Mouse (Mus musculus): ENCODE measurements around the gene Olfr372.
A peak's percentile ranks its signal among the peaks of the same experiment; 100 is the strongest.
"Not testable (repeated sequence)": the region's sequence is repeated elsewhere in the genome, so short reads cannot be mapped to it uniquely, and the experiment has no call there.

The Olfr372 gene

GRCm38 (mm10) chr8:72040918-72041317, at the start of gene Olfr372:
Gene Olfr372 (plus strand): TSS chr8:72041218.
- not testable (repeated sequence) for DNase-seq (ENCODE audit: low spot score in 2 of 2)

DNA sequence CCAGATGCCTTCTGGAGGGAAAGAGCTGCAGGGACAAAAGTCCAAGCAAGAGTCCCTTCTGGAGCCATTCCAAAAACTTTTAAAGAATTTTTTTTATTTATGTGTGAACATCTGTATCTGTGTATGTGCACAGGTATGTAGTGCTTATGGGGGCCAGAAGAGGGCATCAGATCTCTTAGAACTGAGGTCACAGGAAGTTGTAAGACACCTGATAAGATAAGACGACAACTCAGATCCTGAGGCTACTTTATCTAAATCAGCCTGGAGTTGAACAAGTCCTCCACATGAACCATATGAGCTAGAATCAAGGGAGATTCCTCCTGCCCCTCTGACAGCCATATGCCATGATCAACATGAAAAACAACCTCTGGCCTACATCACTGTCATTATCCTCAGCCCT, 41.6 kb upstream of the Olfr372 start:
- DNase-seq (ENCODE audit: low spot score in 2 of 2), result no peak

DNA sequence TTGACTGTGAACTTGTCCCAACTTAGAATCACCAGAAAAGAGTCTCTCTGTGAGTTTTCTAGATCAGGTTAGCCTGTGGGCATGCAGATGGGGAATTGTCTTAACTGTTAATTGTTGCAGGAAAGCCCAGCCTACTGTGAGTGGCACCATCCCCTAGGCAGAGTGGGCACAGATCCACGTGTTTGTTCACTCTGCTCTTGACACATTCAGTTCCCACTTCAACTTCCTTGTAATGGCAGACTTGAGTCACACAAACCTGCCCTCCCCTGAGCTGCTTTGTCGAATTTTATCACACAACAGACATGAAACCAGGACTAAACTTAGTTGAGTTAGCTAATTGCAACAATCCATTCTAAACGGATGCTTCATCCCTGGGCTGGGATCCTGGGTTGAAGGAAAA, 40.8 kb upstream of the Olfr372 start:
- DNase-seq (ENCODE audit: low spot score in 2 of 2), result no peak

GRCm38 (mm10) chr8:72002942-72003341, 38.1 kb upstream of the Olfr372 start:
- no peak for DNase-seq (ENCODE audit: low spot score in 2 of 2)

- DNase-seq (ENCODE audit: low spot score in 2 of 2), result no peak
These were observed 35.1 kb upstream of the Olfr372 start for GRCm38 (mm10) chr8:72005912-72006311.

DNA sequence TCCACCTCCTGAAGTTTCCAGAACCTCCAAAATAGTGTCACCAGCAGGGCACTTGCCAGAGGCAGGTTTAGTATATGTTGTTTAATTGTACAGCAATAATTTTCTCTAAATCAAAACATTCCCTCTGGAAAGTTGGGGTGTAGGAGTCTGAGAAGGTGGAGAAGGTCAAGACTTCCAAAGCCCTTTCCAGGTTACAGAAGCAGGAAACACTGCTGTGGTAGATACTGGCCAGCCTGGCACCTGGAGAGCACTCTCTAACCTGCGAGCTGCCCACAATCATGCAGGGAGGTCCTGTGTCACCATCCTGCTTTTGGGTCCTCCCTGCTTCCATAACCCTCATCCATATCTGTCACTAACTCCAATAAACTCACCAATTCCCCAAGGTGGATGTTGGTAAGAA, 34.3 kb upstream of the Olfr372 start:
- DNase-seq (ENCODE audit: low spot score in 2 of 2), result no peak

DNA sequence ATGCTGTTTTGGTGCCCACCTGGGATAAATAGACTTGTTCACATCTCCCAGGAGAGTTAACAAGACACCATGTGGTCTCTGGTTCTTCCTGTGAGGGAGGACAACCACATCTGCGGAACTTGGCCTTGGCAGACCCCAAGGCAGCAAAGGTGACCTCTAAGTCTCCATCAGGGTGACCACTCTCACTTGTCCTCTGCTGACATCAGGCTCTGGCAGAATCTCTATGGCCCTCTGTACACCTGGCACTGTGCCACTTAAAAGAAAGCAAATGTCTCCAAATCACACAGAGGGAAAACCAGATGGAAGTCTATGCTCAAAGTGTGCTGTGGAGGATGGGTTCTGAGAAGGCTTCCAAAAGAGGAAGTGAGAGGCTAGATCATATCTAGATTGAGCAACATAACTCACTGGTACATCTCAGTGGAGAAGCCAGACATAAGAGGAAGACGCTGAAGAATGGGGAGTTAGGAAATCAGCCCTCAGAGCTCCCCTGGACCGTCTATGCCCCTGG, 32.8 kb upstream of the Olfr372 start:
- no peak for DNase-seq (ENCODE audit: low spot score in 2 of 2)

- DNase-seq (ENCODE audit: low spot score in 2 of 2), result no peak
These were observed 31.5 kb upstream of the Olfr372 start, which contains the start of gene Cyp4f18 for GRCm38 (mm10) chr8:72009473-72009872. Gene Cyp4f18 (minus strand): TSS chr8:72009626.

- not testable (repeated sequence) for DNase-seq (ENCODE audit: low spot score in 2 of 2)
These were observed 27.4 kb upstream of the Olfr372 start for GRCm38 (mm10) chr8:72013506-72014228.

DNA sequence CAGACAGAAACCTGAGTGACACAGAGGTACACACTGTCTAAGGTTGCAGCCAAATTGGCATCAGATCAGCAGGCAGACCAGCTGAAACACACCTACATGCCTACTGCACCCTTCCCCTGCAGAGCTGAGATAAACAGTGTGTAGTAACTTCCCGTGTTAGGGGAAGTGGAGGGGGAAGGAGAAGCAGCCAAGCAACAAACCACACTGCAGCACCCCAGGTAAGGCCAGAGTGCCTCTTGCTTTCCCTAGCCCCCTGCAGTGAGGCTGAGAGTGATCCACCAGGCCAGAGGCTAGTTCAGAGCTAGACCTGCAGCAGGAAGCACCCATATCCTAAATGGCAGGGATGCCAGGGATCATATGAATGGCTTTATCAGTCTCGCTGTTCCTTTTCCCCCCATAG, 23.7 kb upstream of the Olfr372 start:
- DNase-seq (ENCODE audit: low spot score in 2 of 2), result not testable (repeated sequence)

DNA sequence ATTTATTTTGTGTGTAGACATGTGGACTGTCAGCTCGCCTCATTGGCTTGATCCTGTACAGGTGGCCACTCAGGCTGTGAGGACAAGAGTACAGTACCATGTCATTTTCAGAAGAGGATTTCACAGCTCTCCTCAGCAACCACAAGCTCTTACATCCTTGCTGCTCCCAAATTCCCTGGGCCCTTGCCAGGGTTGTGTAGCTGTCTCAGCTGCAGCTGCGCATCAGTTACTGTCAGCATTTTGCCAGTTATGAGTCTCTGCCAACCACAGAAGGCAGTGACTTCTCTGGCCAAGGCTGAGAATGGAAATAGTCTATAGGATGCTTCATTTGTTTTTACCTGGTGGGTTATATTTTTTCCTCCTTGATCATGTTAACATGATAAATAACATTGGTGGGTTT, 22.9 kb upstream of the Olfr372 start:
- DNase-seq (ENCODE audit: low spot score in 2 of 2), result no peak

DNA sequence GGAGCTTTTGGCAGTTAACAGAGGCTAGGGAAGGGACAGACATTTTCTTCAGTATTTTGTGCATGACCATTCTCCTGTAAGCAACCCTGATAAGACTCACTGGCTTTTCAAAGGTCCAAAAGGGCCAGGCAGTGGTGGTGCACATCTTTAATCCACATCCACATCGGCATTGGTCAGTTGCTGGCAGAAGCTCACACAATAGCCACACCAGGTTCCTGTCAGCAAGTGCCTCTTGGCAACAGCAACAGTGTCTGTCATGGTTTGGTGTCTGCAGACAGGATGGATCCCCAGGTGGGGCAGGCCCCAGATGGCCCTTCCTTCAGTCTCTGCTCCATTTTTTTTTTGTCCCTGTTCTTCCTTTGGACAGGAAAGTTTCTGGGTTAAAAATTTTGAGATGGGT, 22.0 kb upstream of the Olfr372 start:
- not testable (repeated sequence) for DNase-seq (ENCODE audit: low spot score in 2 of 2)

DNA sequence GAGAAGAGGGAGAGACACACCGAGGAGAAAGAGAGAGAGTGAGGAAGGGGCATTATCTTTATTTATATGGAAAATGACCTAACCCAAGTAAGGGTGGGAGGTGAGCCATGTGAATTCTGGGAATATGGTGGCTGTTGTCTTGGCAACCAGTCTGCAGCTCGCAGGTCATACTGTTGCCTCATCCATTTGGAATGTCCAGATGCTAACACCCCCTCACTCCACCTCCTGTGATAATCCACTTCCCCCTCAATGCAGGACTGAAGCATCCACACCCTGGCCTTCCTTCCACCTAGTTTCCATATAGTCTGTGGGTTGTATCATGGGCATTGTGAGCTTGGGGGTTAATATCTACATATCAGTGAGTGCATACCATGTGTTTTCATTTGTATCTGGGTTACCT, 21.2 kb upstream of the Olfr372 start:
- DNase-seq (ENCODE audit: low spot score in 2 of 2), result no peak

DNA sequence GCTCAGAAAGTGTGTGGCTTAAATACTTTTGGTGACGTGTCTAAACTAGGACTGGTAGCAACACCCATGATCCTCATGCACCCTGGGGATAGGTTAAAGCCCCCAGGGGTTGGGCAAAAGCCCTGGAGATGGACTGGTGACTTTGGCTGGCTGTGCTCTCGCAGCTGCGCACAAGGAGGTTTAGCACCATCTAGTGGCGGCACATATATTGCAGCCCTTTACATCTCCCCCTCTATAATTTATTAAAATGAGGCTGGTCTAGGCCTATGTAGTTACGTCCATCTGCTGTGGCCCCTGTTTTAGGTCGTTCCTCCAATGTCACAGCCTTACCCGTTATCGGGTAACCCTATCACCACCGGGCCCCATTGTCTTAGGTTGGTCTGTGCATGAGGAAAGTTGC, 16.1 kb upstream of the Olfr372 start:
- DNase-seq (ENCODE audit: low spot score in 2 of 2), result not testable (repeated sequence)

DNA sequence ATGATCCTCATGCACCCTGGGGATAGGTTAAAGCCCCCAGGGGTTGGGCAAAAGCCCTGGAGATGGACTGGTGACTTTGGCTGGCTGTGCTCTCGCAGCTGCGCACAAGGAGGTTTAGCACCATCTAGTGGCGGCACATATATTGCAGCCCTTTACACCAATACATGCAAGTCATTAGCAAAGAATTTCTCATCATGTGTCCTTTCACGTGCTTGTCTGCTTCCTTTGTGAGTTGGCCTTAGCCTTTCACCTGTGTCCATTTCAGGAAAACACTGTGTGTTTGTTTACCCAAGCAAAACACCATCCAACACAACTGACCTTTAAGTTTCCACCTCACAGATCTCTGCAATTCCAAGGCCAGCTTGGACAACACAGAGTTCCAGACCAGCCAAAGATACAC, 8.1 kb upstream of the Olfr372 start:
- peak in 1 of 2 experiments; percentile 58 for DNase-seq (ENCODE audit: low spot score in 2 of 2)

DNA sequence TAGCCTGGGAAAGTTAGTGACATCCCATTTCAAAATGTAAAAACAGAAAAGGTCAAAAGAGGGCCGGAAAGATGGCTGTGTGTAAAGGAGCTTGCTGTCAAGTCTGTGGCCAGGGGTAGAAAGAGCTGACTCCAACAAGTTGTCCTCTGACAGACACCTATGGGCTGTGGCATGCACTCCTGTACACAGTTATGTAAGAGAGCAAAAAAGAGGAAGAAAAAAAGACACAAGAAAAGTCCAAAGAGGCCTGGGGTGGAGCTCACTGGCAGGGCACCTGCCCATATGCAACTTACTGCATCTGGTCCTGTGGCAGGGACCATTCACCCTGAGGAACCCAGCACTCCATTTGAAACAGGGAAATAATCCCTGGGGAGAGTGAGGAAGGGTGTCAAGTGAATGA, 1.5 kb downstream of the Olfr372 start:
- no peak for DNase-seq (ENCODE audit: low spot score in 2 of 2)

DNA sequence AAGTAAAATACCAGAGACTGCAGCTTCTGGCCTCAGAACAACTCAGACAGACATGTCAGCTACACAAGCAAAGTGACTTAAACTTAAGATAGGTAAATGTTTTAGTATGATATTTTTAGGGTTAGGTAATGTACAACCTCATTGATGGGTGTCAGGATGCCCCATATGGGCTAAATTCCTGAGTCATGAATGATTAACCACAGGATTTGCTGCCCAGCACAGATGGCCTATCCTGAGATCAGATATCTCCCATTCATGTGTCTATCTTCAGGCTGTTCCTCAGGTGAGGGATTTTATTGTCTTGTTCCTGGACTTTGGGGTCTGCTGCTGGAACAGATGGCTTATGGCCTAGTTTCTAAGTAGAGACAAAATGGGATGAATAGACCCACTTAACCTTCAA, 13.6 kb downstream of the Olfr372 start:
- DNase-seq (ENCODE audit: low spot score in 2 of 2), result not testable (repeated sequence)

- DNase-seq (ENCODE audit: low spot score in 2 of 2), result not testable (repeated sequence)
These were observed 16.6 kb downstream of the Olfr372 start for GRCm38 (mm10) chr8:72057643-72058042.

DNA sequence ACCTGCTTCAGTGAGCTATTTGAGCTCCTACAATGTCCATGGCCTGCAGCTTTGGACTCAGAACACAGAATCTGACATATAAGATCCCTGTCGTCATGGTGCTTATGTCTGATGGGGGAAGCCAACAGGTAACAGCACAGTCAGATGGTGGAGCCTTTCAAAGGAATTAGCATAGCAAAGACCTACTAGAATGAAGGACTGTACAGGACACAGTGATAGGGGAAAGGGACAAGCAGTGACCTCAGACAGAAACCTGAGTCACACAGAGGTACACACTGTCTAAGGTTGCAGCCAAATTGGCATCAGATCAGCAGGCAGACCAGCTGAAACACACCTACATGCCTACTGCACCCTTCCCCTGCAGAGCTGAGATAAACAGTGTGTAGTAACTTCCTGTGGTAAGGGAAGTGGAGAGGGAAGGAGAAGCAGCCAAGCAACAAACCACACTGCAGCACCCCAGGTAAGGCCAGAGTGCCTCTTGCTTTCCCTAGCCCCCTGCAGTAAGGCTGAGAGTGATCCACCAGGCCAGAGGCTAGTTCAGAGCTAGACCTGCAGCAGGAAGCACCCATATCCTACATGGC, 25.9 kb downstream of the Olfr372 start:
- DNase-seq (ENCODE audit: low spot score in 2 of 2), result not testable (repeated sequence)

GRCm38 (mm10) chr8:72082877-72083276, 41.9 kb downstream of the Olfr372 start, which contains the start of gene Olfr373:
Gene Olfr373 (plus strand): TSS chr8:72083177.
- DNase-seq (ENCODE audit: low spot score in 2 of 2), result not testable (repeated sequence)

DNA sequence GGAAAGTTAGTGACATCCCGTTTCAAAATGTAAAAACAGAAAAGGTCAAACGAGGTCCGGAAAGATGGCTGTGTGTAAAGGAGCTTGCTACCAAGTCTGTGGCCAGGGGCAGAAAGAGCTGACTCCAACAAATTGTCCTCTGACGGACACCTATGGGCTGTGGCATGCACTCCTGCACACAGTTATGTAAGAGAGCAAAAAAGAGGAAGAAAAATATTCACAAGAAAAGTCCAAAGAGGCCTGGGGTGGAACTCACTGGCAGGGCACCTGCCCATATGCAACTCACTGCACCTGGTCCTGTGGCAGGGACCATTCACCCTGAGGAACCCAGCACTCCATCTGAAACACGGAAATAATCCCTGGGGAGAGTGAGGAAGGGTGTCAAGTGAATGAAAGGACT, 43.7 kb downstream of the Olfr372 start:
- DNase-seq (ENCODE audit: low spot score in 2 of 2), result peak in 1 of 2 experiments; percentile 4

DNA sequence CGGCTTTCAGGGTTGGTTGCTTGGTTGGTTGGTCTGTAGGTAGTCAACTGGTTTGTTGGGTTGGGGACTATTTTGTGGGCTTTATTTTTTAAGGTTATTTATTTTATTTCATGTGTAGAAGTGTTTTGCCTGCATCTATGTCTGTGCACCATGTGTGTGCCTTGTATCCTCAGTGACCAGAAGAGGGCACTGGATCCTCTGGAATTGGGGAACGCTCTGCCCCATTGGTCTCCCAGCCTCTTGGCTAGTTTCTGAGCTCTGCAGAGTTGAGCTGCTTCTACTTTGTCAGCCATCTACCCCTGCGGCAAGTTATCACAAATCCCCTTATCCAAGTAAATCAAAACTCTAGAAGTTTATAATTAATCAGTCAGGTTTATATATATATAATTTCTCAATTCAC, 46.6 kb downstream of the Olfr372 start:
- DNase-seq (ENCODE audit: low spot score in 2 of 2), result peak in 1 of 2 experiments; percentile 1

DNA sequence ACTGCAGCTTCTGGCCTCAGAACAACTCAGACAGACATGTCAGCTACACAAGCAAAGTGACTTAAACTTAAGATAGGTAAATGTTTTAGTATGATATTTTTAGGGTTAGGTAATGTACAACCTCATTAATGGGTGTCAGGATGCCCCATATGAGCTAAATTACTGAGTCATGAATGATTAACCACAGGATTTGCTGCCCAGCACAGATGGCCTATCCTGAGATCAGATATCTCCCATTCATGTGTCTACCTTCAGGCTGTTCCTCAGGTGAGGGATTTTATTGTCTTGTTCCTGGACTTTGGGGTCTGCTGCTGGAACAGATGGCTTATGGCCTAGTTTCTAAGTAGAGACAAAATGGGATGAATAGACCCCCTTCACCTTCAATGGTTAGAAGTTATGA, 55.7 kb downstream of the Olfr372 start:
- DNase-seq (ENCODE audit: low spot score in 2 of 2), result not testable (repeated sequence)
